ENCODE assay signal across 11 mouse cellular contexts in the genomic region with DNA sequence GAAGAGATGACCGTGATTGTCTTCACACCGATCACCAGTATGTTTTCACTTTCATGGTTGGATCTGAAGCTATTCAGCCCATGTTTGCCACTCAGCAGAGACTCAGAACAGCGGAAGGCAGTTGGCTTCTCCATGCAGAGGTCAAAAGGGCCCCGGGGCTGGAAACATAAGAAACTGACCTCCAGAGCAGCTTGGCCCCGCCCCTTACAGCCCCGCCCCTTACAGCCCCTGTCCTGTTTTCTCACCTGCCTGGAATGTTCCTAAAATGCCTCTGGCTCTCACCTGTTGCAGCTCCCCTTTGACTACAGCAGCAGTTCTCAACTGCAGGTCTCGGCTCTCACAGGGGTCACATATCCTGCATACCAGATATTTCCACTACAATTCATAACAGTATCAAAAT. TPM values are rescaled to one million over a fixed set of nuclear protein-coding genes. Genes with fewer than 3 reads are reported as not detected.
DNase-seq lines count a peak whose midpoint lies in the region; ATAC-seq and TF ChIP-seq lines count a peak whose summit lies in the region.
"Had no signal": no experiment of that assay in that cellular context is flagged by ENCODE, and none has a peak within 500 bp of the region (broad histone marks: within the 10 kb centered on the region; RNA-seq: fewer than 3 reads in every experiment).

No protein-coding gene starts in this region.

- 0 out of 2 replicates have a peak, but pooled peaks have one; percentile 40 for TF ChIP-seq EP300 in ES-Bruce4 (IDR thresholded peaks at IDR 0.05; ENCODE audit: insufficient read depth, low read depth, low read length)

- H3K9ac ChIP-seq in heart, embryonic 13.5 days = no peak overlapping the region
- H3K9ac ChIP-seq in ES-Bruce4 (ENCODE audit: low read depth, poor library complexity, severe bottlenecking) = no peak overlapping the region
- H3K9ac ChIP-seq in intestine, embryonic 16.5 days (ENCODE audit: low read depth, low read length) = no peak overlapping the region
- no peak overlapping the region for H3K9ac ChIP-seq in liver, embryonic 12.5 days
- H3K9ac ChIP-seq: hindbrain, embryonic 15.5 days had no signal

- no peak for TF ChIP-seq CTCF in ES-Bruce4 (IDR thresholded peaks at IDR 0.05; ENCODE audit: low read depth, low read length)

- DNase-seq in heart, adult 18-20 months = no peak
- no peak for DNase-seq in frontal cortex, postnatal 25 days (ENCODE audit: low spot score in 2 of 2)
- DNase-seq in right cerebral cortex, postnatal 25 days = no peak
- DNase-seq: cerebellum, adult 9-11 months; left cerebral cortex, postnatal 4 days had no signal

- no peaks in the 10 kb centered on the region for H3K36me3 ChIP-seq in heart, embryonic 13.5 days
- H3K36me3 ChIP-seq in ES-Bruce4 (ENCODE audit: control insufficient read depth, insufficient read depth, low read length, poor library complexity, severe bottlenecking) = no peaks in the 10 kb centered on the region
- no peaks in the 10 kb centered on the region for H3K36me3 ChIP-seq in intestine, embryonic 16.5 days (ENCODE audit: control insufficient read depth, insufficient read depth, low read length)
- H3K36me3 ChIP-seq in liver, embryonic 12.5 days = no peaks in the 10 kb centered on the region
- H3K36me3 ChIP-seq: hindbrain, embryonic 15.5 days had no signal

- WGBS in heart, embryonic 13.5 days = 36% methylated on average over 7 of the region's 7 CpGs
- whole genome bisulfite sequencing in intestine, embryonic 16.5 days = 25% methylated on average over 7 of the region's 7 CpGs
- 38% methylated on average over 7 of the region's 7 CpGs for WGBS in liver, embryonic 12.5 days (ENCODE audit: insufficient replicate concordance)

- no peaks in the 10 kb centered on the region for H3K27me3 ChIP-seq in heart, embryonic 13.5 days (replicated peaks)
- no peaks in the 10 kb centered on the region for H3K27me3 ChIP-seq in ES-Bruce4 (ENCODE audit: control insufficient read depth, insufficient read depth, low read length, poor library complexity, severe bottlenecking)
- no peaks in the 10 kb centered on the region for H3K27me3 ChIP-seq in intestine, embryonic 16.5 days (replicated peaks; ENCODE audit: control insufficient read depth, insufficient read depth, low read length)
- H3K27me3 ChIP-seq in liver, embryonic 12.5 days (replicated peaks) = peaks cover 11% of the 10 kb centered on the region; the same call in 1 of the 2 replicates
- H3K27me3 ChIP-seq: hindbrain, embryonic 15.5 days had no signal

- H3K9me3 ChIP-seq in heart, embryonic 13.5 days = no peaks in the 10 kb centered on the region
- H3K9me3 ChIP-seq in ES-Bruce4 (replicated peaks; ENCODE audit: control insufficient read depth, insufficient read depth, low read length, poor library complexity, severe bottlenecking) = no peaks in the 10 kb centered on the region
- no peaks in the 10 kb centered on the region for H3K9me3 ChIP-seq in intestine, embryonic 16.5 days (ENCODE audit: control insufficient read depth, low read length)
- no peaks in the 10 kb centered on the region for H3K9me3 ChIP-seq in liver, embryonic 12.5 days (replicated peaks)
- H3K9me3 ChIP-seq: hindbrain, embryonic 15.5 days had no signal

- TF ChIP-seq POLR2A in ES-Bruce4 (IDR thresholded peaks at IDR 0.05; ENCODE audit: insufficient read depth, low read length) = no peak

- peaks cover 49% of the 10 kb centered on the region for H3K4me1 ChIP-seq in heart, embryonic 13.5 days
- peaks cover 8% of the 10 kb centered on the region for H3K4me1 ChIP-seq in ES-Bruce4 (ENCODE audit: control insufficient read depth, insufficient read depth, low read length)
- H3K4me1 ChIP-seq in intestine, embryonic 16.5 days (ENCODE audit: control insufficient read depth, insufficient read depth, low read length) = peaks cover 8% of the 10 kb centered on the region; the same call in 1 of the 2 replicates
- peaks cover 16% of the 10 kb centered on the region for H3K4me1 ChIP-seq in liver, embryonic 12.5 days

- H3K4me2 ChIP-seq in heart, embryonic 13.5 days = peak overlapping the region; percentile 10
- peak overlapping the region; percentile 17 for H3K4me2 ChIP-seq in intestine, embryonic 16.5 days (ENCODE audit: low read depth, low read length)
- H3K4me2 ChIP-seq in liver, embryonic 12.5 days = peak overlapping the region; percentile 55
- H3K4me2 ChIP-seq: hindbrain, embryonic 15.5 days had no signal

- H3K4me3 ChIP-seq in heart, embryonic 13.5 days = no peak overlapping the region
- peak overlapping the region; percentile 35; the same call in 1 of the 2 replicates for H3K4me3 ChIP-seq in ES-Bruce4 (ENCODE audit: low read depth, low read length)
- H3K4me3 ChIP-seq in intestine, embryonic 16.5 days (ENCODE audit: low read length) = no peak overlapping the region
- H3K4me3 ChIP-seq in liver, embryonic 12.5 days = peak overlapping the region; percentile 6; the same call in 1 of the 2 replicates
- H3K4me3 ChIP-seq: hindbrain, embryonic 15.5 days had no signal

- no peak overlapping the region for H3K27ac ChIP-seq in heart, embryonic 13.5 days (replicated peaks)
- H3K27ac ChIP-seq in ES-Bruce4 (ENCODE audit: insufficient read depth, low read length) = no peak overlapping the region
- H3K27ac ChIP-seq in intestine, embryonic 16.5 days (ENCODE audit: low read length) = no peak overlapping the region
- no peak overlapping the region for H3K27ac ChIP-seq in liver, embryonic 12.5 days
- H3K27ac ChIP-seq: hindbrain, embryonic 15.5 days had no signal

- no peak for ATAC-seq in heart, embryonic 13.5 days (ENCODE audit: extremely low read depth, insufficient number of reproducible peaks, low FRiP score, low TSS enrichment)
- ATAC-seq in intestine, embryonic 16.5 days = no peak
- ATAC-seq in liver, embryonic 12.5 days = no peak
- no peak for ATAC-seq in megakaryocyte progenitor cell, adult 5-6 weeks (replicated peaks; ENCODE audit: poor library complexity)

RNA-seq across cellular contexts. Expression of a gene that starts 29.5 kb away (rescaled TPM):
- polyA plus RNA-seq in heart, embryonic 13.5 days (2015; fragmentation: Nextera tagmentation; extraction: Ambion mirVana) = 21.2 and 22.6 TPM in 2 replicates
- 100 to 1,000 TPM; 100 to 110 TPM for total RNA-seq in heart, adult 18-20 months (2021)
- polyA plus RNA-seq in ES-Bruce4 (2011; ENCODE audit: insufficient read depth, insufficient read length, low read depth, missing spikeins) = 116 and 127 TPM in 2 replicates
- polyA plus RNA-seq in intestine, embryonic 16.5 days (2015; fragmentation: Nextera tagmentation; extraction: Ambion mirVana) = 11.3 and 11.8 TPM in 2 replicates
- 33.1 and 33.9 TPM in 2 replicates for polyA plus RNA-seq in liver, embryonic 12.5 days (2016; fragmentation: Nextera tagmentation; extraction: Ambion mirVana)
- total RNA-seq in megakaryocyte progenitor cell, adult 5-6 weeks (2015) = 124 and 129 TPM in 2 replicates
- total RNA-seq in megakaryocyte progenitor cell, adult 5-6 weeks (2017) = 125 and 139 TPM in 2 replicates

Comparison
In these comparisons a context has a peak if more than half of its experiments do, and no peak if none do; other contexts are left out.
1. H3K4me3 ChIP-seq: peak in ES-Bruce4 (single experiment) and liver, embryonic 12.5 days (single experiment); none in heart, embryonic 13.5 days (single experiment) and intestine, embryonic 16.5 days (single experiment).
2. Peak in every context shown above with its lines, with median percentiles within 50 percentile points of each other: H3K4me2 ChIP-seq.